Mouse (Mus musculus) embryonic fibroblast, embryonic 13.5 days (primary cell): ENCODE data around the gene Cntnap2. TPM values are rescaled to one million over a fixed set of nuclear protein-coding genes. Genes with fewer than 3 reads are reported as not detected.
"Not testable (repeated sequence)": the region's sequence is repeated elsewhere in the genome, so short reads cannot be mapped to it uniquely, and the experiment has no call there.

Source experiments
- H3K27ac ChIP-seq: 2 replicates; pipeline ENCODE4 v1.5.1; 2012; ENCODE audit warnings: low read length, control low read depth, inconsistent platforms; ENCODE audit not compliant: insufficient read depth
- H3K4me1 ChIP-seq: 2 replicates; pipeline ENCODE4 v1.6.1; 2011; ENCODE audit warnings: low read length; ENCODE audit not compliant: control insufficient read depth, insufficient read depth
- H3K4me3 ChIP-seq: 2 replicates; pipeline ENCODE4 v1.5.1; 2011; ENCODE audit warnings: mild to moderate bottlenecking, control low read depth, low read length; ENCODE audit not compliant: insufficient read depth
- CTCF ChIP-seq: IDR thresholded peaks from 2 replicates; pipeline ENCODE4 v1.5.1; 2011; ENCODE audit warnings: mild to moderate bottlenecking, control low read depth, low read length, moderate library complexity, borderline replicate concordance; ENCODE audit not compliant: insufficient read depth
- POLR2A ChIP-seq: IDR thresholded peaks from 2 replicates; pipeline ENCODE4 v1.6.1; 2011; ENCODE audit warnings: low read depth, mild to moderate bottlenecking, control low read depth, low read length, moderate library complexity
- polyA plus RNA-seq: library from polyadenylated mRNA; stranded (reverse); fragments of >200 nt; gene quantifications from 2 replicates; pipeline ENCODE4 v1.2.4, GENCODE M21; 2011; ENCODE audit warnings: low read depth; ENCODE audit not compliant: missing spikeins, insufficient read length

Cntnap2 gene
- polyA plus RNA-seq, 1 experiment, result 0.09 TPM

GRCm38 (mm10) chr6:47281584-47281983 lies 2222.4 kb downstream of the Cntnap2 start:
- TF ChIP-seq POLR2A (no peak), CTCF (no peak)
- H3K4me3 ChIP-seq, result no peak overlapping the region

GRCm38 (mm10) chr6:47284794-47285193 lies 2225.6 kb downstream of the Cntnap2 start:
- H3K4me3 ChIP-seq, result no peak overlapping the region
- no peak for TF ChIP-seq CTCF
- TF ChIP-seq POLR2A, result no peak

More at GRCm38 (mm10) chr6:47281584-47281983, 2222.4 kb downstream of the Cntnap2 start:
- Histone ChIP-seq H3K4me1 (peaks cover 2% of the 10 kb centered on the region; the same call in 1 of the 2 replicates), H3K27ac (no peak overlapping the region)

GRCm38 (mm10) chr6:47285742-47286141 lies 2226.6 kb downstream of the Cntnap2 start:
- Histone ChIP-seq H3K4me1 (peaks cover 2% of the 10 kb centered on the region; the same call in 1 of the 2 replicates), H3K27ac (no peak overlapping the region), H3K4me3 (no peak overlapping the region)
- no peak for TF ChIP-seq CTCF

More at GRCm38 (mm10) chr6:47284794-47285193, 2225.6 kb downstream of the Cntnap2 start:
- no peak overlapping the region for H3K27ac ChIP-seq
- H3K4me1 ChIP-seq, result peaks cover 2% of the 10 kb centered on the region; the same call in 1 of the 2 replicates

- not testable (repeated sequence) for H3K4me1 ChIP-seq, H3K27ac ChIP-seq, H3K4me3 ChIP-seq
These were observed 2227.2 kb downstream of the Cntnap2 start for GRCm38 (mm10) chr6:47286247-47286967.

GRCm38 (mm10) chr6:47287722-47288121 lies 2228.6 kb downstream of the Cntnap2 start:
- no peak overlapping the region for H3K27ac ChIP-seq
- no peaks in the 10 kb centered on the region for H3K4me1 ChIP-seq
- TF ChIP-seq POLR2A, result no peak
- TF ChIP-seq CTCF, result no peak
- H3K4me3 ChIP-seq, result no peak overlapping the region

GRCm38 (mm10) chr6:47291973-47292372 lies 2232.8 kb downstream of the Cntnap2 start:
- no peak overlapping the region for H3K27ac ChIP-seq
- no peak for TF ChIP-seq CTCF
- TF ChIP-seq POLR2A, result no peak
- H3K4me1 ChIP-seq, result no peaks in the 10 kb centered on the region
- no peak overlapping the region for H3K4me3 ChIP-seq

GRCm38 (mm10) chr6:47292437-47292836 lies 2233.3 kb downstream of the Cntnap2 start:
- no peak for TF ChIP-seq POLR2A
- no peak for TF ChIP-seq CTCF
- H3K27ac ChIP-seq, result no peak overlapping the region
- no peak overlapping the region for H3K4me3 ChIP-seq
- H3K4me1 ChIP-seq, result no peaks in the 10 kb centered on the region

GRCm38 (mm10) chr6:47294433-47294832 lies 2235.3 kb downstream of the Cntnap2 start:
- Histone ChIP-seq H3K27ac (no peak overlapping the region), H3K4me1 (no peaks in the 10 kb centered on the region), H3K4me3 (no peak overlapping the region)
- TF ChIP-seq POLR2A, result no peak

- no peak overlapping the region for H3K27ac ChIP-seq
- no peak overlapping the region for H3K4me3 ChIP-seq
- TF ChIP-seq POLR2A (no peak), CTCF (no peak)
- no peaks in the 10 kb centered on the region for H3K4me1 ChIP-seq
These were observed 2245.8 kb downstream of the Cntnap2 start for GRCm38 (mm10) chr6:47304848-47305490.

- TF ChIP-seq CTCF (no peak), POLR2A (no peak)
- no peak overlapping the region for H3K4me3 ChIP-seq
These were observed 2247.1 kb downstream of the Cntnap2 start for GRCm38 (mm10) chr6:47306065-47306798.

More at GRCm38 (mm10) chr6:47306065-47306798, 2247.1 kb downstream of the Cntnap2 start:
- Histone ChIP-seq H3K4me1 (no peaks in the 10 kb centered on the region), H3K27ac (no peak overlapping the region)
